Mouse (Mus musculus): Measurements from ENCODE around the gene Arhgef9. TPM values are rescaled to one million over a fixed set of nuclear protein-coding genes. Genes with fewer than 3 reads are reported as not detected.
A peak's percentile ranks its signal among the peaks of the same experiment; 100 is the strongest.

Arhgef9 gene
- 8.6 and 13.3 TPM in 2 replicates for polyA plus RNA-seq (2016; fragmentation: Nextera tagmentation; extraction: Ambion mirVana)

- peak within 1 kb of the TSS; percentile 51 for H3K4me3 ChIP-seq
- H3K27ac ChIP-seq: peak within 1 kb of the TSS; percentile 74
- DNase-seq (ENCODE audit: low spot score): peak; percentile 39
- no peaks in the 10 kb centered on the region; the same call in 1 of the 2 replicates for H3K4me1 ChIP-seq
- H3K27me3 ChIP-seq (ENCODE audit: low read depth, poor library complexity, severe bottlenecking): peaks cover 61% of the 10 kb centered on the region
- WGBS: 22% methylated on average over 23 of the region's 24 CpGs
- H3K36me3 ChIP-seq: no peaks in the 10 kb centered on the region
- no peaks in the 10 kb centered on the region for H3K9me3 ChIP-seq (replicated peaks)
Measured at GRCm38 (mm10) chrX:95196104-95196919, at the start of gene Arhgef9. Gene Arhgef9 (minus strand): TSS chrX:95196856.

- no peak overlapping the region for H3K27ac ChIP-seq
- no peak overlapping the region for H3K4me3 ChIP-seq
- no peaks in the 10 kb centered on the region for H3K36me3 ChIP-seq
- no peaks in the 10 kb centered on the region for H3K4me1 ChIP-seq
- H3K27me3 ChIP-seq (ENCODE audit: low read depth, poor library complexity, severe bottlenecking): peaks cover 4% of the 10 kb centered on the region; the same call in 1 of the 2 replicates
- no peak for DNase-seq (ENCODE audit: low spot score)
- no peaks in the 10 kb centered on the region for H3K9me3 ChIP-seq (replicated peaks)
Measured at GRCm38 (mm10) chrX:95238896-95239295, 42.2 kb upstream of the Arhgef9 start.

- peaks cover 68% of the 10 kb centered on the region for H3K27me3 ChIP-seq (ENCODE audit: low read depth, poor library complexity, severe bottlenecking)
- H3K36me3 ChIP-seq: no peaks in the 10 kb centered on the region
- no peaks in the 10 kb centered on the region; the same call in 1 of the 2 replicates for H3K4me1 ChIP-seq
- H3K4me3 ChIP-seq: peak overlapping the region; percentile 51
- 55% methylated on average over 3 of the region's 3 CpGs for WGBS
- peak; percentile 27 for DNase-seq (ENCODE audit: low spot score)
- no peaks in the 10 kb centered on the region for H3K9me3 ChIP-seq (replicated peaks)
- peak overlapping the region; percentile 74 for H3K27ac ChIP-seq
Measured at GRCm38 (mm10) chrX:95195363-95196103, 1.1 kb downstream of the Arhgef9 start.

- H3K4me1 ChIP-seq: no peaks in the 10 kb centered on the region
- no peak overlapping the region for H3K4me3 ChIP-seq
- WGBS: 17% methylated on average over 3 of the region's 3 CpGs
- DNase-seq (ENCODE audit: low spot score): peak; percentile 32
- H3K9me3 ChIP-seq (replicated peaks): no peaks in the 10 kb centered on the region
- H3K36me3 ChIP-seq: no peaks in the 10 kb centered on the region
- H3K27ac ChIP-seq: no peak overlapping the region
- peaks cover 56% of the 10 kb centered on the region for H3K27me3 ChIP-seq (ENCODE audit: low read depth, poor library complexity, severe bottlenecking)
Measured at GRCm38 (mm10) chrX:95175978-95176377, 20.7 kb downstream of the Arhgef9 start.

- Histone ChIP-seq H3K9me3 (replicated peaks) (no peaks in the 10 kb centered on the region), H3K27ac (peak overlapping the region; percentile 85), H3K27me3 (ENCODE audit: low read depth, poor library complexity, severe bottlenecking) (peaks cover 75% of the 10 kb centered on the region), H3K4me3 (peak overlapping the region; percentile 53), H3K4me1 (no peaks in the 10 kb centered on the region), H3K36me3 (no peaks in the 10 kb centered on the region)
- WGBS: 9% methylated on average over 16 of the region's 16 CpGs
- peak; percentile 78 for DNase-seq (ENCODE audit: low spot score)
Measured at GRCm38 (mm10) chrX:95166317-95166716, 30.3 kb downstream of the Arhgef9 start.

- H3K4me3 ChIP-seq: peak overlapping the region; percentile 53
- H3K9me3 ChIP-seq (replicated peaks): no peaks in the 10 kb centered on the region
- H3K4me1 ChIP-seq: no peaks in the 10 kb centered on the region
- WGBS: 22% methylated on average over 9 of the region's 9 CpGs
- H3K27ac ChIP-seq: peak overlapping the region; percentile 85
- H3K36me3 ChIP-seq: no peaks in the 10 kb centered on the region
- DNase-seq (ENCODE audit: low spot score): no peak
- peaks cover 75% of the 10 kb centered on the region for H3K27me3 ChIP-seq (ENCODE audit: low read depth, poor library complexity, severe bottlenecking)
Measured at GRCm38 (mm10) chrX:95165671-95166127, 31.0 kb downstream of the Arhgef9 start.

GRCm38 (mm10) chrX:95164140-95164539, 32.5 kb downstream of the Arhgef9 start:
- H3K36me3 ChIP-seq: no peaks in the 10 kb centered on the region
- H3K27me3 ChIP-seq (ENCODE audit: low read depth, poor library complexity, severe bottlenecking): peaks cover 83% of the 10 kb centered on the region
- no peak overlapping the region for H3K27ac ChIP-seq
- H3K9me3 ChIP-seq (replicated peaks): no peaks in the 10 kb centered on the region
- H3K4me1 ChIP-seq: no peaks in the 10 kb centered on the region
- WGBS: 79% methylated on average over 6 of the region's 6 CpGs
- no peak overlapping the region for H3K4me3 ChIP-seq
- DNase-seq (ENCODE audit: low spot score): no peak

- Histone ChIP-seq H3K4me1 (no peaks in the 10 kb centered on the region), H3K4me3 (no peak overlapping the region), H3K9me3 (replicated peaks) (no peaks in the 10 kb centered on the region), H3K36me3 (no peaks in the 10 kb centered on the region), H3K27me3 (ENCODE audit: low read depth, poor library complexity, severe bottlenecking) (peaks cover 82% of the 10 kb centered on the region), H3K27ac (no peak overlapping the region)
- DNase-seq (ENCODE audit: low spot score): no peak
Measured at GRCm38 (mm10) chrX:95163452-95163851, 33.2 kb downstream of the Arhgef9 start.

- H3K36me3 ChIP-seq: no peaks in the 10 kb centered on the region
- 32% methylated on average over 9 of the region's 9 CpGs for WGBS
- H3K27me3 ChIP-seq (ENCODE audit: low read depth, poor library complexity, severe bottlenecking): peaks cover 66% of the 10 kb centered on the region
- DNase-seq (ENCODE audit: low spot score): no peak
- H3K9me3 ChIP-seq (replicated peaks): no peaks in the 10 kb centered on the region
- H3K27ac ChIP-seq: no peak overlapping the region
- no peak overlapping the region for H3K4me3 ChIP-seq
- no peaks in the 10 kb centered on the region for H3K4me1 ChIP-seq
Measured at GRCm38 (mm10) chrX:95156833-95157386, 39.7 kb downstream of the Arhgef9 start.

GRCm38 (mm10) chrX:95138636-95139035, 58.0 kb downstream of the Arhgef9 start:
- Histone ChIP-seq H3K4me3 (no peak overlapping the region), H3K36me3 (no peaks in the 10 kb centered on the region), H3K27ac (no peak overlapping the region), H3K4me1 (no peaks in the 10 kb centered on the region), H3K9me3 (replicated peaks) (no peaks in the 10 kb centered on the region), H3K27me3 (ENCODE audit: low read depth, poor library complexity, severe bottlenecking) (peaks cover 64% of the 10 kb centered on the region)
- 90% methylated on average over 4 of the region's 4 CpGs for WGBS
- no peak for DNase-seq (ENCODE audit: low spot score)

- Histone ChIP-seq H3K9me3 (replicated peaks) (no peaks in the 10 kb centered on the region), H3K27ac (no peak overlapping the region), H3K27me3 (ENCODE audit: low read depth, poor library complexity, severe bottlenecking) (peaks cover 76% of the 10 kb centered on the region), H3K36me3 (no peaks in the 10 kb centered on the region), H3K4me3 (no peak overlapping the region), H3K4me1 (no peaks in the 10 kb centered on the region)
- no peak for DNase-seq (ENCODE audit: low spot score)
- 86% methylated on average over 5 of the region's 5 CpGs for WGBS
Measured at GRCm38 (mm10) chrX:95133502-95133901, 63.2 kb downstream of the Arhgef9 start.

- DNase-seq (ENCODE audit: low spot score): no peak
Measured at GRCm38 (mm10) chrX:95132996-95133395, 63.7 kb downstream of the Arhgef9 start.

GRCm38 (mm10) chrX:95131783-95132182, 64.9 kb downstream of the Arhgef9 start:
- no peak overlapping the region for H3K27ac ChIP-seq
- no peaks in the 10 kb centered on the region for H3K9me3 ChIP-seq (replicated peaks)
- H3K27me3 ChIP-seq (ENCODE audit: low read depth, poor library complexity, severe bottlenecking): peaks cover 70% of the 10 kb centered on the region
- no peaks in the 10 kb centered on the region for H3K36me3 ChIP-seq
- H3K4me1 ChIP-seq: no peaks in the 10 kb centered on the region
- no peak overlapping the region for H3K4me3 ChIP-seq
- WGBS: 95% methylated on average over 1 of the region's 1 CpGs
- no peak for DNase-seq (ENCODE audit: low spot score)

More at GRCm38 (mm10) chrX:95132996-95133395, 63.7 kb downstream of the Arhgef9 start:
- no peaks in the 10 kb centered on the region for H3K36me3 ChIP-seq
- H3K4me3 ChIP-seq: no peak overlapping the region
- H3K4me1 ChIP-seq: no peaks in the 10 kb centered on the region
- no peaks in the 10 kb centered on the region for H3K9me3 ChIP-seq (replicated peaks)
- peaks cover 79% of the 10 kb centered on the region for H3K27me3 ChIP-seq (ENCODE audit: low read depth, poor library complexity, severe bottlenecking)
- WGBS: 94% methylated on average over 1 of the region's 1 CpGs
- no peak overlapping the region for H3K27ac ChIP-seq
